Mouse (Mus musculus) heart, adult 2 months (tissue): ENCODE measurements around the gene Psmc3ip.

Experiments
- CTCF ChIP-seq: fragments of 200-600 bp; IDR thresholded peaks from 2 replicates; pipeline ENCODE4 v1.8.1; 2022; ENCODE audit warnings: antibody characterized with exemption, mild to moderate bottlenecking, moderate library complexity
- EP300 ChIP-seq: fragments of 200-500 bp; IDR thresholded peaks from 2 replicates; pipeline ENCODE4 v1.6.1; 2011; ENCODE audit warnings: low read depth, low read length, control low read depth; ENCODE audit not compliant: insufficient read depth
- POLR2A ChIP-seq: fragments of 200-500 bp; IDR thresholded peaks from 2 replicates; pipeline ENCODE4 v1.6.1; 2011; ENCODE audit warnings: mild to moderate bottlenecking, low read depth, low read length, control low read depth; ENCODE audit not compliant: insufficient read depth

DNA sequence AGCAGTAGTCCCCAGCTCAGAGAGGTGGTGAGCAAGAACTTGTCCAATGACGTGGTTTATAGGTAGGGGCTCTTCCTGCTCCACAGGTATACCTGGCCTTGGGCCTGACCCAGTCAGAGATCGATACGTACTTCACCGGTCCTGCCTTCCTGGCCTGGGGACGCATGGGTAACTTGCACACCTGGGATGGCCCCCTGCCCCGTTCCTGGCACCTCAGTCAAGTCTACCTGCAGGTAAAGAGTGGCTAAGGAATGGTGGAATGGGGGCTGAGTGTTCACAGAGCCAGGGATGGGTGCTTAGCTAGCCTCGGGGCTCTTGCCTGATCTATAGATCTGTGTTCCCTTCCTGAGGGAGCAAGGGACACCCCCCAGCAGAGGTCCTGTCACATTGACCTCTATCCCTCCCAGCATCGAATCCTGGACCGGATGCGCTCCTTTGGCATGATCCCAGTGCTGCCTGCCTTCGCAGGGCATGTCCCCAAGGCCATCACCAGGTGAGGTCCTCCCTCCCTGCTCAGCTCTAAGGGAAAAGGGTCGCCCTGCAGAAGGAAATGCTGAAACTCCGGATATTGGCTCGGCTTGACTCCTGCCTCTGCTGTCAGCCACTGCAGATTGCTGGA lies 23.3 kb downstream of the Psmc3ip start:
- TF ChIP-seq POLR2A (no peak), CTCF (no peak), EP300 (no peak)
